Mouse (Mus musculus) lung, embryonic 15.5 days (tissue): ENCODE measurements around the gene Gm21954. TPM values are rescaled to one million over a fixed set of nuclear protein-coding genes. Genes with fewer than 3 reads are reported as not detected.

ENCODE experiments used
- ATAC-seq: fragments of 200-750 bp; cut with Nextera tagmentation; 2 replicates; pipeline ENCODE4 v1.8.0; 2017; ENCODE audit warnings: moderate number of reproducible peaks, borderline replicate concordance; ENCODE audit not compliant: low FRiP score, low TSS enrichment; ENCODE audit errors: extremely low read depth
- H3K27ac ChIP-seq: fragments of 300-500 bp; sonication (generic); 2 replicates; pipeline ENCODE4 v1.5.1; 2015; ENCODE audit warnings: moderate library complexity, mild to moderate bottlenecking, inconsistent platforms
- H3K27me3 ChIP-seq: fragments of 300-500 bp; sonication (generic); 2 replicates; pipeline ENCODE4 v1.6.1; 2015; ENCODE audit warnings: inconsistent platforms
- H3K36me3 ChIP-seq: fragments of 300-500 bp; sonication (generic); 2 replicates; pipeline ENCODE4 v1.6.1; 2015; ENCODE audit warnings: inconsistent platforms
- H3K4me1 ChIP-seq: fragments of 300-500 bp; sonication (generic); 2 replicates; pipeline ENCODE4 v1.6.1; 2015; ENCODE audit warnings: inconsistent platforms
- H3K4me2 ChIP-seq: fragments of 300-500 bp; sonication (generic); 2 replicates; pipeline ENCODE4 v1.6.1; 2015; ENCODE audit warnings: inconsistent platforms, mild to moderate bottlenecking, moderate library complexity
- H3K4me3 ChIP-seq: fragments of 300-500 bp; sonication (generic); 2 replicates; pipeline ENCODE4 v1.5.1; 2015; ENCODE audit warnings: mild to moderate bottlenecking, inconsistent platforms
- H3K9ac ChIP-seq: fragments of 300-500 bp; sonication (generic); 2 replicates; pipeline ENCODE4 v1.6.1; 2015; ENCODE audit warnings: inconsistent platforms
- H3K9me3 ChIP-seq: fragments of 300-500 bp; sonication (generic); 2 replicates; pipeline ENCODE4 v1.6.1; 2016; ENCODE audit warnings: inconsistent platforms
- WGBS: fragments of 180-500 bp; shearing (Covaris S2); methylation state at CpG from one replicate; pipeline ENCODE4 v1.1.7; 2015; 5-methylcytosine and 5-hydroxymethylcytosine counted together
- polyA plus RNA-seq: library from polyadenylated mRNA; unstranded; fragments of >200 nt; fragmentation: Nextera tagmentation; extraction: Ambion mirVana; gene quantifications from 2 replicates; pipeline ENCODE4 v1.2.1, GENCODE M21; 2015

Gm21954 gene
- polyA plus RNA-seq, 1 experiment from 2014 or later: not detected

GRCm38 (mm10) chr3:55492021-55492420 is 20.0 kb upstream of the Gm21954 start:
- H3K27ac ChIP-seq: no peak overlapping the region
- no peaks in the 10 kb centered on the region for H3K27me3 ChIP-seq
- no peak overlapping the region for H3K9ac ChIP-seq
- no peak for ATAC-seq
- H3K9me3 ChIP-seq: no peaks in the 10 kb centered on the region
- no peak overlapping the region for H3K4me2 ChIP-seq
- H3K36me3 ChIP-seq: no peaks in the 10 kb centered on the region
- H3K4me3 ChIP-seq: no peak overlapping the region
- 52% methylated on average over 6 of the region's 6 CpGs for WGBS
- no peaks in the 10 kb centered on the region for H3K4me1 ChIP-seq

- no peaks in the 10 kb centered on the region for H3K36me3 ChIP-seq
- 62% methylated on average over 12 of the region's 12 CpGs for WGBS
- no peaks in the 10 kb centered on the region for H3K4me1 ChIP-seq
- H3K4me2 ChIP-seq: no peak overlapping the region
- no peak overlapping the region for H3K27ac ChIP-seq
- no peak for ATAC-seq
- H3K4me3 ChIP-seq: no peak overlapping the region
- H3K9ac ChIP-seq: no peak overlapping the region
- H3K27me3 ChIP-seq: no peaks in the 10 kb centered on the region
- H3K9me3 ChIP-seq: no peaks in the 10 kb centered on the region
Observed at GRCm38 (mm10) chr3:55489231-55489990, 17.4 kb upstream of the Gm21954 start.

- Histone ChIP-seq H3K9me3 (no peaks in the 10 kb centered on the region), H3K4me1 (no peaks in the 10 kb centered on the region), H3K27me3 (no peaks in the 10 kb centered on the region), H3K27ac (no peak overlapping the region), H3K4me3 (no peak overlapping the region), H3K4me2 (no peak overlapping the region), H3K9ac (no peak overlapping the region), H3K36me3 (no peaks in the 10 kb centered on the region)
- no peak for ATAC-seq
- 30% methylated on average over 4 of the region's 4 CpGs for WGBS
Observed at GRCm38 (mm10) chr3:55483328-55483727, 11.3 kb upstream of the Gm21954 start.

GRCm38 (mm10) chr3:55481140-55481539 is 9.1 kb upstream of the Gm21954 start:
- H3K36me3 ChIP-seq: no peaks in the 10 kb centered on the region
- H3K4me1 ChIP-seq: no peaks in the 10 kb centered on the region
- no peak overlapping the region for H3K4me2 ChIP-seq
- no peak for ATAC-seq
- H3K9ac ChIP-seq: no peak overlapping the region
- H3K27me3 ChIP-seq: no peaks in the 10 kb centered on the region
- WGBS: 67% methylated on average over 1 of the region's 1 CpGs
- H3K9me3 ChIP-seq: no peaks in the 10 kb centered on the region
- H3K4me3 ChIP-seq: no peak overlapping the region
- no peak overlapping the region for H3K27ac ChIP-seq

DNA sequence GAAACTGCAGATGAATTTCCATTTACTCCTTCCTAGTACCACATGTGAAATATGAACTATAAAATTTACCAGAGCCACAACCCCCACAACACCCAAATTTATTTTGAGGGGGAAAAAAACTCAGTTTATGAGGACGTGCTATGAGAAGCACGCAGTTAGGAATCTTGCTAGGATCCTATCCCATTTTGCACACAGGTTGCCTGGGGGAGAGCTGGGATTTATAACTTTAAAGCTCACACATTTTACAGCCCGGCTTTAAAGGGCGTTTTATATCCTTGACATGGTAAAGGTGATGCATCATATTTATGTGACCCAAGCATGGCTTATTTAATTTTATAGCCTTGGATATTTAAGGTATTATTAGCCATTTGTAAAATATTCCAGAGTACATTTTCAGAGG is 7.3 kb upstream of the Gm21954 start:
- no peak overlapping the region for H3K4me3 ChIP-seq
- no peak overlapping the region for H3K27ac ChIP-seq
- 81% methylated on average over 4 of the region's 4 CpGs for WGBS
- no peaks in the 10 kb centered on the region for H3K36me3 ChIP-seq
- H3K4me1 ChIP-seq: no peaks in the 10 kb centered on the region
- H3K4me2 ChIP-seq: no peak overlapping the region
- H3K9ac ChIP-seq: no peak overlapping the region
- ATAC-seq: no peak
- no peaks in the 10 kb centered on the region for H3K27me3 ChIP-seq
- no peaks in the 10 kb centered on the region for H3K9me3 ChIP-seq

DNA sequence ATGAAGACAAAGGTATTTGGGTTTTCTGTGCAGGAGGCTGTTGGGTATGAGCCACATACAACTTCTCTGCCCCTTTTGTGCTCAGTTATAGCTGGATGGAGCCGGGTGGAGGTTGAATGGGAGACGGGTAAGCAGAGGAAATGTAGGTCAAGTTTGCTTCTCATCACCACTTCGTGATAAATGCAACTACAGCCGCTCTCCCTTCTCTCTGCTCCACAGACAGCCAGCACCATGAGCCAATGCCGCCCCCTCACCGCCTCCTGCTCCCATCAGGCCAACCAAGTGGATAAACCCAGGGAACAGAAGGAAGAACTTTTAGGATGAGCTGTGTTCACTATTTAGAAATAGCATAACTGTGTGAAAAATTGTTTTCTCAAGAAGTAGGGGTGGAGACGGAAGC is 4.7 kb upstream of the Gm21954 start:
- Histone ChIP-seq H3K36me3 (no peaks in the 10 kb centered on the region), H3K9me3 (no peaks in the 10 kb centered on the region), H3K27ac (no peak overlapping the region), H3K9ac (no peak overlapping the region), H3K4me2 (no peak overlapping the region), H3K27me3 (no peaks in the 10 kb centered on the region), H3K4me3 (no peak overlapping the region), H3K4me1 (no peaks in the 10 kb centered on the region)
- no peak for ATAC-seq
- WGBS: 83% methylated on average over 7 of the region's 7 CpGs

- no peak overlapping the region for H3K4me2 ChIP-seq
- no peaks in the 10 kb centered on the region for H3K9me3 ChIP-seq
- no peak for ATAC-seq
- H3K27ac ChIP-seq: no peak overlapping the region
- H3K9ac ChIP-seq: no peak overlapping the region
- H3K36me3 ChIP-seq: no peaks in the 10 kb centered on the region
- WGBS: 64% methylated on average over 6 of the region's 6 CpGs
- H3K4me3 ChIP-seq: no peak overlapping the region
- no peaks in the 10 kb centered on the region for H3K27me3 ChIP-seq
- H3K4me1 ChIP-seq: no peaks in the 10 kb centered on the region
Observed at GRCm38 (mm10) chr3:55473146-55473545, 1.1 kb upstream of the Gm21954 start.

GRCm38 (mm10) chr3:55466348-55466747 is 5.7 kb downstream of the Gm21954 start:
- Histone ChIP-seq H3K9ac (no peak overlapping the region), H3K27me3 (no peaks in the 10 kb centered on the region), H3K9me3 (no peaks in the 10 kb centered on the region), H3K27ac (no peak overlapping the region), H3K4me1 (no peaks in the 10 kb centered on the region), H3K36me3 (no peaks in the 10 kb centered on the region), H3K4me3 (no peak overlapping the region), H3K4me2 (no peak overlapping the region)
- ATAC-seq: no peak
- 73% methylated on average over 9 of the region's 9 CpGs for WGBS

GRCm38 (mm10) chr3:55465785-55466184 is 6.2 kb downstream of the Gm21954 start:
- no peaks in the 10 kb centered on the region for H3K36me3 ChIP-seq
- no peak overlapping the region for H3K4me3 ChIP-seq
- H3K9ac ChIP-seq: no peak overlapping the region
- no peaks in the 10 kb centered on the region for H3K9me3 ChIP-seq
- ATAC-seq: no peak
- H3K4me1 ChIP-seq: no peaks in the 10 kb centered on the region
- H3K4me2 ChIP-seq: no peak overlapping the region
- H3K27me3 ChIP-seq: no peaks in the 10 kb centered on the region
- 77% methylated on average over 8 of the region's 8 CpGs for WGBS
- no peak overlapping the region for H3K27ac ChIP-seq

- H3K4me1 ChIP-seq: no peaks in the 10 kb centered on the region
- ATAC-seq: no peak
- no peak overlapping the region for H3K9ac ChIP-seq
- H3K36me3 ChIP-seq: no peaks in the 10 kb centered on the region
- no peak overlapping the region for H3K4me2 ChIP-seq
- no peak overlapping the region for H3K4me3 ChIP-seq
- H3K27ac ChIP-seq: no peak overlapping the region
- no peaks in the 10 kb centered on the region for H3K9me3 ChIP-seq
- no peaks in the 10 kb centered on the region for H3K27me3 ChIP-seq
- WGBS: 78% methylated on average over 3 of the region's 3 CpGs
Observed at GRCm38 (mm10) chr3:55464226-55464625, 7.8 kb downstream of the Gm21954 start.

DNA sequence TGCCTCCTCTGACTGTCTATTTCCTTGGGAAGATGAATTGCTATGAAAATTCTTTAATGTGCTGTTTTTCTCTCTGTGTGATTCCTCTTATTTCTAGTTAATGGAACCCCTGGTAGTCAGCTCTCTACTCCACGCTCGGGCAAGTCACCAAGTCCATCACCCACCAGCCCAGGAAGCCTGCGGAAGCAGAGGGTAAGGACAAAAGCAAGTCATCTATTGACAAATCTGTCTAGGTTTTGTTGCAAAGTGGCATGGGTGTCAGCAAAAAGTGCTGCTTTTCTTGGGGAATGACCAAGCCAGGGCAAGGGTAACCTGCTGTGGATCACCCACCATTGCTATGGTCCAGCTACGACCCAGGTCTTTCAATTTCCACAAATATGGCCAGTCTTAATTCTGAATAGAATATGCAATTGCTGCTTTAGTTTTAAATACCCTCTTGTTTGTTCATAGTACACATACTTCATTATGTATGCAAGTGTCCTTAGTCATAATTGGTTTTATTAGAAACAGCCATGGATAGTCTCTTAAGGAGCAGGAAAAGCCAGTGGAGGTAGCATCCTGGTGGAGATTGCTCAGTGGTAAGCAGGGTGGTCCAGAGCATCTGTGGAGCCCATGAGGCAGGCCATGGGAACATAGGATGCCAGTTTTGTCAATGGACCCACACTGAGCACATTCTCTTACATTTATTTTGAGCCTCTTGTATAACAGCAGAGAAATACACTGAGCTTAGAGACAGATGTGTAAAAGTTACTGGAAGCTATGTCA is 8.9 kb downstream of the Gm21954 start:
- Histone ChIP-seq H3K9me3 (no peaks in the 10 kb centered on the region), H3K4me1 (no peaks in the 10 kb centered on the region), H3K9ac (no peak overlapping the region), H3K27ac (no peak overlapping the region), H3K4me3 (no peak overlapping the region), H3K27me3 (no peaks in the 10 kb centered on the region), H3K36me3 (no peaks in the 10 kb centered on the region), H3K4me2 (no peak overlapping the region)
- WGBS: 91% methylated on average over 4 of the region's 4 CpGs
- ATAC-seq: no peak
